Mouse (Mus musculus): Measurements from ENCODE around the gene Parp11. TPM values are rescaled to one million over a fixed set of nuclear protein-coding genes. Genes with fewer than 3 reads are reported as not detected.
"Not testable (repeated sequence)": the region's sequence is repeated elsewhere in the genome, so short reads cannot be mapped to it uniquely, and the experiment has no call there.

The Parp11 gene
- polyA plus RNA-seq, 1 experiment from 2014 or later: 19.8 TPM

- H3K27me3 ChIP-seq (replicated peaks): no peaks in the 10 kb centered on the region
- ATAC-seq (ENCODE audit: insufficient number of reproducible peaks, low FRiP score): no peak
- no peak overlapping the region for H3K9ac ChIP-seq
- H3K4me1 ChIP-seq (replicated peaks): peaks cover 4% of the 10 kb centered on the region; the same call in 1 of the 2 replicates
- H3K9me3 ChIP-seq (replicated peaks): no peaks in the 10 kb centered on the region
- no peak overlapping the region for H3K4me2 ChIP-seq
- 13% methylated on average over 6 of the region's 6 CpGs for WGBS
- H3K4me3 ChIP-seq: no peak overlapping the region
- peaks cover 18% of the 10 kb centered on the region; the same call in 1 of the 2 replicates for H3K36me3 ChIP-seq
- no peak overlapping the region for H3K27ac ChIP-seq (ENCODE audit: poor library complexity, severe bottlenecking)
Observed at GRCm38 (mm10) chr6:127495876-127496275, 49.2 kb downstream of the Parp11 start.

- Histone ChIP-seq H3K4me2 (no peak overlapping the region), H3K36me3 (peaks cover 10% of the 10 kb centered on the region; the same call in 1 of the 2 replicates), H3K27me3 (replicated peaks) (no peaks in the 10 kb centered on the region), H3K9ac (no peak overlapping the region), H3K4me3 (no peak overlapping the region), H3K4me1 (replicated peaks) (peaks cover 4% of the 10 kb centered on the region; the same call in 1 of the 2 replicates), H3K27ac (ENCODE audit: poor library complexity, severe bottlenecking) (no peak overlapping the region), H3K9me3 (replicated peaks) (no peaks in the 10 kb centered on the region)
- ATAC-seq (ENCODE audit: insufficient number of reproducible peaks, low FRiP score): no peak
- 77% methylated on average over 18 of the region's 18 CpGs for WGBS
Observed at GRCm38 (mm10) chr6:127496841-127497656, 50.4 kb downstream of the Parp11 start.

- Histone ChIP-seq H3K4me2 (no peak overlapping the region), H3K4me3 (no peak overlapping the region), H3K27me3 (replicated peaks) (no peaks in the 10 kb centered on the region), H3K9me3 (replicated peaks) (no peaks in the 10 kb centered on the region), H3K4me1 (replicated peaks) (peaks cover 4% of the 10 kb centered on the region; the same call in 1 of the 2 replicates), H3K9ac (no peak overlapping the region), H3K27ac (ENCODE audit: poor library complexity, severe bottlenecking) (no peak overlapping the region), H3K36me3 (no peaks in the 10 kb centered on the region)
- 57% methylated on average over 9 of the region's 9 CpGs for WGBS
- no peak for ATAC-seq (ENCODE audit: insufficient number of reproducible peaks, low FRiP score)
Observed at GRCm38 (mm10) chr6:127500119-127500518, 53.5 kb downstream of the Parp11 start.

- Histone ChIP-seq H3K9ac (no peak overlapping the region), H3K36me3 (no peaks in the 10 kb centered on the region), H3K27me3 (replicated peaks) (no peaks in the 10 kb centered on the region), H3K27ac (ENCODE audit: poor library complexity, severe bottlenecking) (no peak overlapping the region), H3K4me1 (replicated peaks) (no peaks in the 10 kb centered on the region; the same call in 1 of the 2 replicates), H3K4me3 (no peak overlapping the region), H3K9me3 (replicated peaks) (no peaks in the 10 kb centered on the region), H3K4me2 (no peak overlapping the region)
- no peak for ATAC-seq (ENCODE audit: insufficient number of reproducible peaks, low FRiP score)
- 70% methylated on average over 3 of the region's 3 CpGs for WGBS
Observed at GRCm38 (mm10) chr6:127500806-127501205, 54.2 kb downstream of the Parp11 start.

- H3K27ac ChIP-seq (ENCODE audit: poor library complexity, severe bottlenecking): no peak overlapping the region
- no peaks in the 10 kb centered on the region for H3K27me3 ChIP-seq (replicated peaks)
- no peaks in the 10 kb centered on the region for H3K4me1 ChIP-seq (replicated peaks)
- H3K36me3 ChIP-seq: no peaks in the 10 kb centered on the region
- H3K4me3 ChIP-seq: no peak overlapping the region
- no peak overlapping the region for H3K4me2 ChIP-seq
- no peaks in the 10 kb centered on the region for H3K9me3 ChIP-seq (replicated peaks)
- 55% methylated on average over 3 of the region's 3 CpGs for WGBS
- ATAC-seq (ENCODE audit: insufficient number of reproducible peaks, low FRiP score): no peak
- H3K9ac ChIP-seq: no peak overlapping the region
Observed at GRCm38 (mm10) chr6:127502530-127502929, 55.9 kb downstream of the Parp11 start.

GRCm38 (mm10) chr6:127513776-127514175, 67.1 kb downstream of the Parp11 start:
- H3K27me3 ChIP-seq (replicated peaks): not testable (repeated sequence)

GRCm38 (mm10) chr6:127521176-127521575, 74.5 kb downstream of the Parp11 start:
- 62% methylated on average over 8 of the region's 8 CpGs for WGBS
- Histone ChIP-seq H3K4me3 (no peak overlapping the region), H3K36me3 (no peaks in the 10 kb centered on the region), H3K9me3 (replicated peaks) (no peaks in the 10 kb centered on the region), H3K4me1 (replicated peaks) (peaks cover 10% of the 10 kb centered on the region), H3K27me3 (replicated peaks) (no peaks in the 10 kb centered on the region), H3K9ac (no peak overlapping the region), H3K27ac (ENCODE audit: poor library complexity, severe bottlenecking) (no peak overlapping the region), H3K4me2 (no peak overlapping the region)
- ATAC-seq (ENCODE audit: insufficient number of reproducible peaks, low FRiP score): no peak

More at GRCm38 (mm10) chr6:127513776-127514175, 67.1 kb downstream of the Parp11 start:
- H3K4me2 ChIP-seq; H3K9ac ChIP-seq; ATAC-seq (ENCODE audit: insufficient number of reproducible peaks, low FRiP score); H3K27ac ChIP-seq (ENCODE audit: poor library complexity, severe bottlenecking); H3K4me1 ChIP-seq (replicated peaks); H3K4me3 ChIP-seq; H3K36me3 ChIP-seq; H3K9me3 ChIP-seq (replicated peaks): not testable (repeated sequence)
- WGBS: 68% methylated on average over 8 of the region's 12 CpGs

- 22% methylated on average over 9 of the region's 9 CpGs for WGBS
- Histone ChIP-seq H3K9ac (no peak overlapping the region), H3K36me3 (no peaks in the 10 kb centered on the region), H3K4me1 (replicated peaks) (peaks cover 10% of the 10 kb centered on the region), H3K9me3 (replicated peaks) (no peaks in the 10 kb centered on the region), H3K27me3 (replicated peaks) (no peaks in the 10 kb centered on the region; the same call in 1 of the 2 replicates), H3K4me3 (no peak overlapping the region), H3K27ac (ENCODE audit: poor library complexity, severe bottlenecking) (no peak overlapping the region), H3K4me2 (peak overlapping the region; percentile 6; the same call in 1 of the 2 replicates)
- ATAC-seq (ENCODE audit: insufficient number of reproducible peaks, low FRiP score): no peak
Observed at GRCm38 (mm10) chr6:127522326-127522725, 75.7 kb downstream of the Parp11 start.

- ATAC-seq (ENCODE audit: insufficient number of reproducible peaks, low FRiP score): 0 out of 2 replicates have a peak, but pooled peaks have one; percentile 36
- H3K4me2 ChIP-seq: no peak overlapping the region
- peaks cover 16% of the 10 kb centered on the region for H3K4me1 ChIP-seq (replicated peaks)
- no peak overlapping the region for H3K27ac ChIP-seq (ENCODE audit: poor library complexity, severe bottlenecking)
- no peaks in the 10 kb centered on the region; the same call in 1 of the 2 replicates for H3K27me3 ChIP-seq (replicated peaks)
- H3K9me3 ChIP-seq (replicated peaks): no peaks in the 10 kb centered on the region
- H3K9ac ChIP-seq: no peak overlapping the region
- no peak overlapping the region for H3K4me3 ChIP-seq
- no peaks in the 10 kb centered on the region for H3K36me3 ChIP-seq
- 25% methylated on average over 8 of the region's 8 CpGs for WGBS
Observed at GRCm38 (mm10) chr6:127524442-127524841, 77.8 kb downstream of the Parp11 start.

- no peaks in the 10 kb centered on the region for H3K36me3 ChIP-seq
- 79% methylated on average over 7 of the region's 7 CpGs for WGBS
- no peak overlapping the region for H3K9ac ChIP-seq
- no peak overlapping the region for H3K4me3 ChIP-seq
- peak overlapping the region; percentile 40; the same call in 1 of the 2 replicates for H3K27ac ChIP-seq (ENCODE audit: poor library complexity, severe bottlenecking)
- H3K27me3 ChIP-seq (replicated peaks): no peaks in the 10 kb centered on the region; the same call in 1 of the 2 replicates
- peaks cover 22% of the 10 kb centered on the region for H3K4me1 ChIP-seq (replicated peaks)
- H3K4me2 ChIP-seq: no peak overlapping the region
- no peaks in the 10 kb centered on the region for H3K9me3 ChIP-seq (replicated peaks)
- no peak for ATAC-seq (ENCODE audit: insufficient number of reproducible peaks, low FRiP score)
Observed at GRCm38 (mm10) chr6:127528625-127529024, 82.0 kb downstream of the Parp11 start.

- no peak overlapping the region for H3K4me3 ChIP-seq
- H3K9ac ChIP-seq: no peak overlapping the region
- no peak overlapping the region for H3K4me2 ChIP-seq
- no peaks in the 10 kb centered on the region; the same call in 1 of the 2 replicates for H3K27me3 ChIP-seq (replicated peaks)
- no peaks in the 10 kb centered on the region for H3K9me3 ChIP-seq (replicated peaks)
- H3K36me3 ChIP-seq: no peaks in the 10 kb centered on the region
- peaks cover 22% of the 10 kb centered on the region for H3K4me1 ChIP-seq (replicated peaks)
- peak; percentile 81 for ATAC-seq (ENCODE audit: insufficient number of reproducible peaks, low FRiP score)
- WGBS: 35% methylated on average over 2 of the region's 2 CpGs
- H3K27ac ChIP-seq (ENCODE audit: poor library complexity, severe bottlenecking): peak overlapping the region; percentile 76
Observed at GRCm38 (mm10) chr6:127529451-127529850, 82.8 kb downstream of the Parp11 start.

All from heart, embryonic 12.5 days (tissue).